Mouse (Mus musculus) cortical plate, adult 2 months (tissue): ENCODE measurements around the gene Olfr1253. TPM values are rescaled to one million over a fixed set of nuclear protein-coding genes. Genes with fewer than 3 reads are reported as not detected.

ENCODE experiments used
- H3K27ac ChIP-seq: fragments of 200-500 bp; 2 replicates; pipeline ENCODE4 v1.5.1; 2012; ENCODE audit warnings: low read length, control low read depth, inconsistent platforms; ENCODE audit not compliant: insufficient read depth
- H3K4me1 ChIP-seq: fragments of 200-500 bp; 2 replicates; pipeline ENCODE4 v1.6.1; 2011; ENCODE audit warnings: low read length; ENCODE audit not compliant: control insufficient read depth, insufficient read depth
- H3K4me3 ChIP-seq: fragments of 200-500 bp; 2 replicates; pipeline ENCODE4 v1.5.1; 2011; ENCODE audit warnings: mild to moderate bottlenecking, low read length, control low read depth; ENCODE audit not compliant: insufficient read depth
- CTCF ChIP-seq: fragments of 200-500 bp; IDR thresholded peaks from 2 replicates; pipeline ENCODE4 v1.5.1; 2011; ENCODE audit warnings: mild to moderate bottlenecking, control low read depth, low read length; ENCODE audit not compliant: insufficient read depth; ENCODE audit errors: extremely low read depth
- POLR2A ChIP-seq: fragments of 200-500 bp; IDR thresholded peaks from 2 replicates; pipeline ENCODE4 v1.6.1; 2011; ENCODE audit warnings: mild to moderate bottlenecking, low read length, control low read depth; ENCODE audit not compliant: insufficient read depth; ENCODE audit errors: extremely low read depth
- polyA plus RNA-seq: library from polyadenylated mRNA; depleted of rRNA; stranded (reverse); fragments of >200 nt; gene quantifications from 2 replicates; pipeline ENCODE4 v1.2.3, GENCODE M21; 2012; rRNA removed

The Olfr1253 gene
- polyA plus RNA-seq: not detected in 2 replicates

GRCm38 (mm10) chr2:89756990-89757389 lies at the start of gene Olfr1253:
Gene Olfr1253, minus strand, starts transcription at chr2:89757090.
- no peaks in the 10 kb centered on the region for H3K4me1 ChIP-seq

GRCm38 (mm10) chr2:89799583-89799982 lies 42.7 kb upstream of the Olfr1253 start:
- Histone ChIP-seq H3K27ac (no peak overlapping the region), H3K4me3 (no peak overlapping the region), H3K4me1 (no peaks in the 10 kb centered on the region)
- TF ChIP-seq POLR2A (no peak), CTCF (no peak)

More at GRCm38 (mm10) chr2:89756990-89757389, at the start of gene Olfr1253:
- H3K27ac ChIP-seq: no peak within 1 kb of the TSS
- no peak for TF ChIP-seq POLR2A
- no peak for TF ChIP-seq CTCF
- no peak within 1 kb of the TSS for H3K4me3 ChIP-seq

GRCm38 (mm10) chr2:89793519-89793918 lies 36.6 kb upstream of the Olfr1253 start, which contains the start of gene Olfr1254:
Gene Olfr1254, minus strand, starts transcription at chr2:89793619.
- H3K4me1 ChIP-seq: no peaks in the 10 kb centered on the region
- no peak within 1 kb of the TSS for H3K27ac ChIP-seq
- no peak within 1 kb of the TSS for H3K4me3 ChIP-seq
- no peak for TF ChIP-seq POLR2A
- TF ChIP-seq CTCF: no peak

- Histone ChIP-seq H3K4me3 (no peak within 1 kb of the TSS), H3K27ac (no peak within 1 kb of the TSS), H3K4me1 (no peaks in the 10 kb centered on the region)
- no peak for TF ChIP-seq POLR2A
- no peak for TF ChIP-seq CTCF
These were observed 32.0 kb downstream of the Olfr1253 start, which contains the start of gene Olfr1252 for GRCm38 (mm10) chr2:89724912-89725311. Gene Olfr1252, minus strand, starts transcription at chr2:89725012.

Other genes with a start within 250 kb of the Olfr1253 start
- not detected in 2 replicates for gene Olfr1243, start 225.6 kb downstream of the Olfr1253 start, polyA plus RNA-seq
- gene Olfr1245, start 178.6 kb downstream of the Olfr1253 start, polyA plus RNA-seq: not detected in 2 replicates
- gene Olfr1246, start 163.9 kb downstream of the Olfr1253 start, polyA plus RNA-seq: not detected in 2 replicates
- gene Olfr1247, start 143.0 kb downstream of the Olfr1253 start, polyA plus RNA-seq: 0.02 TPM in 1 of 2 replicates, not detected in the other
- gene Olfr1248, start 138.8 kb downstream of the Olfr1253 start, polyA plus RNA-seq: not detected in 2 replicates
- not detected in 2 replicates for gene Olfr1249, start 122.1 kb downstream of the Olfr1253 start, polyA plus RNA-seq
- gene Olfr1250, start 95.6 kb downstream of the Olfr1253 start, polyA plus RNA-seq: not detected in 2 replicates
- gene Olfr1251, start 85.2 kb downstream of the Olfr1253 start, polyA plus RNA-seq: not detected in 2 replicates
- gene Olfr1252, start 32.1 kb downstream of the Olfr1253 start, polyA plus RNA-seq: not detected in 2 replicates
- not detected in 2 replicates for gene Olfr1254, start 36.5 kb upstream of the Olfr1253 start, polyA plus RNA-seq
- gene Olfr1255, start 55.0 kb upstream of the Olfr1253 start, polyA plus RNA-seq: not detected in 2 replicates
- not detected in 2 replicates for gene Olfr1256, start 84.5 kb upstream of the Olfr1253 start, polyA plus RNA-seq
- not detected in 2 replicates for gene Olfr48, start 91.1 kb upstream of the Olfr1253 start, polyA plus RNA-seq
- gene Olfr1257, start 121.3 kb upstream of the Olfr1253 start, polyA plus RNA-seq: not detected in 2 replicates
- gene Olfr1258, start 170.2 kb upstream of the Olfr1253 start, polyA plus RNA-seq: not detected in 2 replicates
- not detected in 2 replicates for gene Olfr1259, start 191.6 kb upstream of the Olfr1253 start, polyA plus RNA-seq
- gene Olfr1260, start 217.2 kb upstream of the Olfr1253 start, polyA plus RNA-seq: not detected in 2 replicates
- gene Olfr1261, start 234.1 kb upstream of the Olfr1253 start, polyA plus RNA-seq: not detected in 2 replicates
- gene Olfr1262, start 243.1 kb upstream of the Olfr1253 start, polyA plus RNA-seq: not detected in 2 replicates